Mouse (Mus musculus): Measurements from ENCODE around the gene Tmem239.

Gene Tmem239

GRCm38 (mm10) chr2:130451086-130451726 lies 44.9 kb downstream of the Tmem239 start:
- DNase-seq (ENCODE audit: low spot score), result no peak

- DNase-seq (ENCODE audit: low spot score), result no peak
Observed at GRCm38 (mm10) chr2:130451727-130452090, 45.4 kb downstream of the Tmem239 start.

- DNase-seq (ENCODE audit: low spot score), result no peak
Observed at GRCm38 (mm10) chr2:130452266-130452665, 46.0 kb downstream of the Tmem239 start.

- DNase-seq (ENCODE audit: low spot score), result no peak
Observed at GRCm38 (mm10) chr2:130453421-130453820, 47.1 kb downstream of the Tmem239 start.

- no peak for DNase-seq (ENCODE audit: low spot score)
Observed at GRCm38 (mm10) chr2:130454748-130455370, 48.6 kb downstream of the Tmem239 start.
